Mouse (Mus musculus): Measurements from ENCODE around the gene Tmem72. TPM values are rescaled to one million over a fixed set of nuclear protein-coding genes. Genes with fewer than 3 reads are reported as not detected.

Tmem72 gene
- polyA plus RNA-seq, 1 experiment from 2014 or later, result 23.5 TPM

GRCm38 (mm10) chr6:116637496-116637895 lies 79.2 kb downstream of the Tmem72 start:
- H3K27me3 ChIP-seq (ENCODE audit: insufficient read depth, low read length), result no peaks in the 10 kb centered on the region
- ATAC-seq (replicated peaks; ENCODE audit: low FRiP score, low read depth) (no peak), DNase-seq (ENCODE audit: low spot score) (no peak)
- 75% methylated on average over 5 of the region's 5 CpGs for WGBS
- no peak for TF ChIP-seq CTCF (IDR thresholded peaks at IDR 0.05; ENCODE audit: low read depth)
- no peak overlapping the region for H3K4me3 ChIP-seq (replicated peaks; ENCODE audit: low read depth, low read length)
- no peak overlapping the region for H3K9ac ChIP-seq (ENCODE audit: low read depth, low read length)
- no peak overlapping the region for H3K27ac ChIP-seq
- no peaks in the 10 kb centered on the region for H3K9me3 ChIP-seq (replicated peaks; ENCODE audit: low read length)
- H3K4me2 ChIP-seq (ENCODE audit: low read length), result no peak overlapping the region
- no peaks in the 10 kb centered on the region for H3K36me3 ChIP-seq (ENCODE audit: insufficient read depth, low read length)
- no peaks in the 10 kb centered on the region for H3K4me1 ChIP-seq (replicated peaks; ENCODE audit: insufficient read depth, low read length)

- Histone ChIP-seq H3K4me3 (replicated peaks; ENCODE audit: low read depth, low read length) (no peak overlapping the region), H3K4me2 (ENCODE audit: low read length) (no peak overlapping the region), H3K27me3 (ENCODE audit: insufficient read depth, low read length) (no peaks in the 10 kb centered on the region), H3K9ac (ENCODE audit: low read depth, low read length) (no peak overlapping the region), H3K4me1 (replicated peaks; ENCODE audit: insufficient read depth, low read length) (no peaks in the 10 kb centered on the region), H3K36me3 (ENCODE audit: insufficient read depth, low read length) (no peaks in the 10 kb centered on the region), H3K9me3 (replicated peaks; ENCODE audit: low read length) (no peaks in the 10 kb centered on the region), H3K27ac (0 out of 2 replicates have a peak overlapping the region, but pooled peaks have one; percentile 38)
- WGBS, result 65% methylated on average over 9 of the region's 9 CpGs
- ATAC-seq (replicated peaks; ENCODE audit: low FRiP score, low read depth) (no peak), DNase-seq (ENCODE audit: low spot score) (no peak)
- TF ChIP-seq CTCF (IDR thresholded peaks at IDR 0.05; ENCODE audit: low read depth), result no peak
Observed at GRCm38 (mm10) chr6:116636581-116637235, 80.0 kb downstream of the Tmem72 start.

GRCm38 (mm10) chr6:116635251-116636180 lies 81.2 kb downstream of the Tmem72 start:
- H3K27ac ChIP-seq, result peak overlapping the region; percentile 38
- WGBS, result 22% methylated on average over 10 of the region's 10 CpGs
- no peaks in the 10 kb centered on the region for H3K9me3 ChIP-seq (replicated peaks; ENCODE audit: low read length)
- ATAC-seq (replicated peaks; ENCODE audit: low FRiP score, low read depth) (peak; percentile 95), DNase-seq (ENCODE audit: low spot score) (peak; percentile 72)
- no peaks in the 10 kb centered on the region for H3K36me3 ChIP-seq (ENCODE audit: insufficient read depth, low read length)
- no peaks in the 10 kb centered on the region for H3K4me1 ChIP-seq (replicated peaks; ENCODE audit: insufficient read depth, low read length)
- no peak overlapping the region for H3K9ac ChIP-seq (ENCODE audit: low read depth, low read length)
- H3K4me2 ChIP-seq (ENCODE audit: low read length), result no peak overlapping the region
- no peak overlapping the region for H3K4me3 ChIP-seq (replicated peaks; ENCODE audit: low read depth, low read length)
- TF ChIP-seq CTCF (IDR thresholded peaks at IDR 0.05; ENCODE audit: low read depth), result no peak
- H3K27me3 ChIP-seq (ENCODE audit: insufficient read depth, low read length), result no peaks in the 10 kb centered on the region

- Histone ChIP-seq H3K27me3 (ENCODE audit: insufficient read depth, low read length) (no peaks in the 10 kb centered on the region), H3K9me3 (replicated peaks; ENCODE audit: low read length) (no peaks in the 10 kb centered on the region), H3K4me2 (ENCODE audit: low read length) (no peak overlapping the region), H3K9ac (ENCODE audit: low read depth, low read length) (no peak overlapping the region), H3K27ac (no peak overlapping the region), H3K4me3 (replicated peaks; ENCODE audit: low read depth, low read length) (no peak overlapping the region), H3K36me3 (ENCODE audit: insufficient read depth, low read length) (no peaks in the 10 kb centered on the region), H3K4me1 (replicated peaks; ENCODE audit: insufficient read depth, low read length) (no peaks in the 10 kb centered on the region)
- DNase-seq (ENCODE audit: low spot score) (no peak), ATAC-seq (replicated peaks; ENCODE audit: low FRiP score, low read depth) (no peak)
- 93% methylated on average over 17 of the region's 17 CpGs for WGBS
- TF ChIP-seq CTCF (IDR thresholded peaks at IDR 0.05; ENCODE audit: low read depth), result no peak
Observed at GRCm38 (mm10) chr6:116633741-116634695, 82.7 kb downstream of the Tmem72 start.

- 63% methylated on average over 1 of the region's 1 CpGs for WGBS
- no peaks in the 10 kb centered on the region for H3K4me1 ChIP-seq (replicated peaks; ENCODE audit: insufficient read depth, low read length)
- no peak for ATAC-seq (replicated peaks; ENCODE audit: low FRiP score, low read depth)
- no peak overlapping the region for H3K9ac ChIP-seq (ENCODE audit: low read depth, low read length)
- peak; percentile 80 for DNase-seq (ENCODE audit: low spot score)
- H3K27me3 ChIP-seq (ENCODE audit: insufficient read depth, low read length), result no peaks in the 10 kb centered on the region
- 0 out of 2 replicates have a peak, but pooled peaks cover under 1% of the 10 kb centered on the region for H3K36me3 ChIP-seq (ENCODE audit: insufficient read depth, low read length)
- no peak overlapping the region for H3K4me3 ChIP-seq (replicated peaks; ENCODE audit: low read depth, low read length)
- TF ChIP-seq CTCF (IDR thresholded peaks at IDR 0.05; ENCODE audit: low read depth), result peak; percentile 83
- no peak overlapping the region for H3K4me2 ChIP-seq (ENCODE audit: low read length)
- H3K9me3 ChIP-seq (replicated peaks; ENCODE audit: low read length), result no peaks in the 10 kb centered on the region
- H3K27ac ChIP-seq, result no peak overlapping the region
Observed at GRCm38 (mm10) chr6:116632129-116632528, 84.6 kb downstream of the Tmem72 start.
